Mouse (Mus musculus): ENCODE data around the gene 5330417C22Rik.
"Not testable (repeated sequence)": the region's sequence is repeated elsewhere in the genome, so short reads cannot be mapped to it uniquely, and the experiment has no call there.

The 5330417C22Rik gene

GRCm38 (mm10) chr3:108536517-108537260 is at the start of gene 5330417C22Rik:
5330417C22Rik (minus strand) TSS chr3:108536536.
- in situ Hi-C loops (cut with MboI, MseI) = no loop called here

- in situ Hi-C loops (cut with MboI, MseI) = no loop called here
Observed at GRCm38 (mm10) chr3:108584580-108584979, 48.2 kb upstream of the 5330417C22Rik start.

GRCm38 (mm10) chr3:108574018-108574417 is 37.7 kb upstream of the 5330417C22Rik start:
- in situ Hi-C loops (cut with MboI, MseI) = no loop called here

GRCm38 (mm10) chr3:108572309-108573010 is 36.1 kb upstream of the 5330417C22Rik start:
- in situ Hi-C loops (cut with MboI, MseI) = no loop called here

GRCm38 (mm10) chr3:108571443-108572294 is 35.3 kb upstream of the 5330417C22Rik start, which contains the start of gene Taf13:
Taf13 (plus strand) TSS chr3:108571698.
- in situ Hi-C loops (cut with MboI, MseI) = no loop called here

- in situ Hi-C loops (cut with MboI, MseI) = no loop called here
Observed at GRCm38 (mm10) chr3:108570813-108571212, 34.5 kb upstream of the 5330417C22Rik start.

- in situ Hi-C loops (cut with MboI, MseI) = not testable (repeated sequence)
Observed at GRCm38 (mm10) chr3:108569636-108570035, 33.3 kb upstream of the 5330417C22Rik start.

GRCm38 (mm10) chr3:108567990-108568877 is 31.9 kb upstream of the 5330417C22Rik start:
- in situ Hi-C loops (cut with MboI, MseI) = no loop called here

GRCm38 (mm10) chr3:108563309-108563708 is 27.0 kb upstream of the 5330417C22Rik start:
- in situ Hi-C loops (cut with MboI, MseI) = loop anchor here (5.0 kb wide), 1 partner anchor 161 kb away; no protein-coding TSS in a partner anchor

GRCm38 (mm10) chr3:108562777-108563271 is 26.5 kb upstream of the 5330417C22Rik start:
- in situ Hi-C loops (cut with MboI, MseI) = loop anchor here (5.0 kb wide), 1 partner anchor 161 kb away; no protein-coding TSS in a partner anchor

- in situ Hi-C loops (cut with MboI, MseI) = loop anchor here (5.0 kb wide), 1 partner anchor 160 kb away; no protein-coding TSS in a partner anchor
Observed at GRCm38 (mm10) chr3:108562133-108562730, 25.9 kb upstream of the 5330417C22Rik start, which contains the start of gene Tmem167b. Tmem167b (minus strand) TSS chr3:108562466.

GRCm38 (mm10) chr3:108557888-108558287 is 21.6 kb upstream of the 5330417C22Rik start:
- in situ Hi-C loops (cut with MboI, MseI) = no loop called here

- in situ Hi-C loops (cut with MboI, MseI) = no loop called here
Observed at GRCm38 (mm10) chr3:108554587-108555312, 18.4 kb upstream of the 5330417C22Rik start.

- in situ Hi-C loops (cut with MboI, MseI) = no loop called here
Observed at GRCm38 (mm10) chr3:108554111-108554561, 17.8 kb upstream of the 5330417C22Rik start.

GRCm38 (mm10) chr3:108542299-108542698 is 6.0 kb upstream of the 5330417C22Rik start:
- in situ Hi-C loops (cut with MboI, MseI) = no loop called here

GRCm38 (mm10) chr3:108537303-108537702 is 967 bp upstream of the 5330417C22Rik start:
- in situ Hi-C loops (cut with MboI, MseI) = no loop called here

- in situ Hi-C loops (cut with MboI, MseI) = no loop called here
Observed at GRCm38 (mm10) chr3:108535896-108536516, 330 bp downstream of the 5330417C22Rik start.

- in situ Hi-C loops (cut with MboI, MseI) = no loop called here
Observed at GRCm38 (mm10) chr3:108533951-108534350, 2.4 kb downstream of the 5330417C22Rik start, which contains the start of gene 1700013F07Rik. 1700013F07Rik (plus strand) TSS chr3:108534150.
